Mouse (Mus musculus): Measurements from ENCODE around the gene Ddx39.
A peak's percentile ranks its signal among the peaks of the same experiment; 100 is the strongest.

The Ddx39 gene

GRCm38 (mm10) chr8:83771791-83772190 is 56.8 kb downstream of the Ddx39 start:
- DNase-seq: no peak

GRCm38 (mm10) chr8:83772701-83773451 is 57.9 kb downstream of the Ddx39 start:
- DNase-seq: peak; percentile 34

- DNase-seq: no peak
These were observed 58.5 kb downstream of the Ddx39 start for GRCm38 (mm10) chr8:83773452-83773846.

- DNase-seq: no peak
These were observed 59.2 kb downstream of the Ddx39 start for GRCm38 (mm10) chr8:83774221-83774620.
